Mouse (Mus musculus) embryonic facial prominence, embryonic 13.5 days (tissue): Measurements from ENCODE around the gene Myoz1. TPM values are rescaled to one million over a fixed set of nuclear protein-coding genes. Genes with fewer than 3 reads are reported as not detected.
A peak's percentile ranks its signal among the peaks of the same experiment; 100 is the strongest.

Experiments
- ATAC-seq: fragments of 200-750 bp; cut with Nextera tagmentation; 2 replicates; pipeline ENCODE4 v1.8.0; 2017; ENCODE audit warnings: low read depth; ENCODE audit not compliant: insufficient number of reproducible peaks, insufficient read depth, low FRiP score, low TSS enrichment
- H3K27ac ChIP-seq: fragments of 300-500 bp; sonication (generic); 2 replicates; pipeline ENCODE4 v1.5.1; 2015; ENCODE audit warnings: moderate library complexity, mild to moderate bottlenecking, inconsistent platforms
- H3K27me3 ChIP-seq: fragments of 300-500 bp; sonication (generic); 2 replicates; pipeline ENCODE4 v1.6.1; 2015; ENCODE audit warnings: mild to moderate bottlenecking, inconsistent platforms
- H3K36me3 ChIP-seq: fragments of 300-500 bp; sonication (generic); 2 replicates; pipeline ENCODE4 v1.6.1; 2015; ENCODE audit warnings: mild to moderate bottlenecking, inconsistent platforms
- H3K4me1 ChIP-seq: fragments of 300-500 bp; sonication (generic); 2 replicates; pipeline ENCODE4 v1.6.1; 2015; ENCODE audit warnings: inconsistent platforms
- H3K4me2 ChIP-seq: fragments of 300-500 bp; sonication (generic); 2 replicates; pipeline ENCODE4 v1.6.1; 2015; ENCODE audit warnings: moderate library complexity, mild to moderate bottlenecking, inconsistent platforms
- H3K4me3 ChIP-seq: fragments of 300-500 bp; sonication (generic); 2 replicates; pipeline ENCODE4 v1.5.1; 2015; ENCODE audit warnings: mild to moderate bottlenecking, inconsistent platforms
- H3K9ac ChIP-seq: fragments of 300-500 bp; sonication (generic); 2 replicates; pipeline ENCODE4 v1.6.1; 2015; ENCODE audit warnings: mild to moderate bottlenecking, inconsistent platforms
- H3K9me3 ChIP-seq: fragments of 300-500 bp; sonication (generic); 2 replicates; pipeline ENCODE4 v1.6.1; 2016; ENCODE audit warnings: inconsistent platforms
- WGBS: fragments of 180-500 bp; shearing (Covaris S2); methylation state at CpG from one replicate; pipeline ENCODE4 v1.1.7; 2015; ENCODE audit warnings: mixed read lengths; 5-methylcytosine and 5-hydroxymethylcytosine counted together
- polyA plus RNA-seq: library from polyadenylated mRNA; unstranded; fragments of >200 nt; fragmentation: Nextera tagmentation; extraction: Ambion mirVana; gene quantifications from 2 replicates; pipeline ENCODE4 v1.2.1, GENCODE M21; 2015

Gene Myoz1
- polyA plus RNA-seq, 1 experiment from 2014 or later = 0.62 TPM

GRCm38 (mm10) chr14:20694185-20694883 is 38.0 kb upstream of the Myoz1 start:
- 52% methylated on average over 13 of the region's 13 CpGs for WGBS
- H3K4me1 ChIP-seq = peaks cover 38% of the 10 kb centered on the region
- H3K9me3 ChIP-seq = no peaks in the 10 kb centered on the region
- H3K27ac ChIP-seq = peak overlapping the region; percentile 97
- ATAC-seq = peak; percentile 11; the same call in 1 of the 2 replicates
- H3K36me3 ChIP-seq = peaks cover 60% of the 10 kb centered on the region
- peak overlapping the region; percentile 87 for H3K4me3 ChIP-seq
- peak overlapping the region; percentile 94 for H3K9ac ChIP-seq
- no peaks in the 10 kb centered on the region for H3K27me3 ChIP-seq
- peak overlapping the region; percentile 75 for H3K4me2 ChIP-seq

GRCm38 (mm10) chr14:20693589-20694101 is 37.3 kb upstream of the Myoz1 start:
- H3K36me3 ChIP-seq = peaks cover 65% of the 10 kb centered on the region
- ATAC-seq = no peak
- H3K4me1 ChIP-seq = peaks cover 33% of the 10 kb centered on the region
- no peaks in the 10 kb centered on the region for H3K9me3 ChIP-seq
- no peak overlapping the region for H3K9ac ChIP-seq
- H3K27ac ChIP-seq = no peak overlapping the region
- H3K27me3 ChIP-seq = no peaks in the 10 kb centered on the region
- 92% methylated on average over 10 of the region's 10 CpGs for WGBS
- H3K4me3 ChIP-seq = no peak overlapping the region
- H3K4me2 ChIP-seq = no peak overlapping the region

GRCm38 (mm10) chr14:20691772-20692171 is 35.4 kb upstream of the Myoz1 start:
- ATAC-seq = no peak
- H3K9me3 ChIP-seq = no peaks in the 10 kb centered on the region
- no peak overlapping the region for H3K27ac ChIP-seq
- no peak overlapping the region for H3K4me3 ChIP-seq
- H3K4me1 ChIP-seq = peaks cover 15% of the 10 kb centered on the region
- H3K4me2 ChIP-seq = no peak overlapping the region
- peaks cover 76% of the 10 kb centered on the region for H3K36me3 ChIP-seq
- H3K9ac ChIP-seq = no peak overlapping the region
- no peaks in the 10 kb centered on the region for H3K27me3 ChIP-seq
- 90% methylated on average over 6 of the region's 6 CpGs for WGBS

GRCm38 (mm10) chr14:20689009-20689408 is 32.7 kb upstream of the Myoz1 start:
- no peak overlapping the region for H3K9ac ChIP-seq
- H3K9me3 ChIP-seq = no peaks in the 10 kb centered on the region
- H3K27me3 ChIP-seq = no peaks in the 10 kb centered on the region
- ATAC-seq = no peak
- no peaks in the 10 kb centered on the region for H3K4me1 ChIP-seq
- no peak overlapping the region for H3K27ac ChIP-seq
- H3K4me3 ChIP-seq = no peak overlapping the region
- H3K4me2 ChIP-seq = no peak overlapping the region
- WGBS = 93% methylated on average over 2 of the region's 2 CpGs
- H3K36me3 ChIP-seq = peaks cover 98% of the 10 kb centered on the region

- Histone ChIP-seq H3K9me3 (no peaks in the 10 kb centered on the region), H3K9ac (no peak overlapping the region), H3K36me3 (peaks cover 98% of the 10 kb centered on the region), H3K4me1 (no peaks in the 10 kb centered on the region), H3K27me3 (no peaks in the 10 kb centered on the region), H3K27ac (no peak overlapping the region), H3K4me3 (no peak overlapping the region), H3K4me2 (no peak overlapping the region)
- ATAC-seq = no peak
- 93% methylated on average over 3 of the region's 3 CpGs for WGBS
Measured at GRCm38 (mm10) chr14:20686576-20686975, 30.2 kb upstream of the Myoz1 start.

GRCm38 (mm10) chr14:20682498-20682897 is 26.2 kb upstream of the Myoz1 start:
- whole genome bisulfite sequencing = 73% methylated on average over 3 of the region's 3 CpGs
- Histone ChIP-seq H3K4me1 (no peaks in the 10 kb centered on the region), H3K27me3 (no peaks in the 10 kb centered on the region), H3K36me3 (peaks cover 100% of the 10 kb centered on the region), H3K9me3 (no peaks in the 10 kb centered on the region), H3K4me2 (no peak overlapping the region), H3K4me3 (no peak overlapping the region), H3K27ac (no peak overlapping the region), H3K9ac (no peak overlapping the region)
- ATAC-seq = no peak

- ATAC-seq = no peak
- Histone ChIP-seq H3K4me1 (no peaks in the 10 kb centered on the region), H3K9ac (no peak overlapping the region), H3K4me2 (no peak overlapping the region), H3K27me3 (no peaks in the 10 kb centered on the region), H3K36me3 (peaks cover 99% of the 10 kb centered on the region), H3K4me3 (no peak overlapping the region), H3K27ac (no peak overlapping the region), H3K9me3 (no peaks in the 10 kb centered on the region)
- 89% methylated on average over 2 of the region's 2 CpGs for WGBS
Measured at GRCm38 (mm10) chr14:20681742-20682141, 25.4 kb upstream of the Myoz1 start.

- no peak for ATAC-seq
- no peak overlapping the region for H3K4me2 ChIP-seq
- no peak overlapping the region for H3K4me3 ChIP-seq
- WGBS = 90% methylated on average over 4 of the region's 4 CpGs
- no peak overlapping the region for H3K9ac ChIP-seq
- no peaks in the 10 kb centered on the region for H3K27me3 ChIP-seq
- no peaks in the 10 kb centered on the region for H3K9me3 ChIP-seq
- no peak overlapping the region for H3K27ac ChIP-seq
- H3K4me1 ChIP-seq = peaks cover 12% of the 10 kb centered on the region
- H3K36me3 ChIP-seq = peaks cover 71% of the 10 kb centered on the region
Measured at GRCm38 (mm10) chr14:20677906-20678305, 21.6 kb upstream of the Myoz1 start.

GRCm38 (mm10) chr14:20674064-20674833 is 17.9 kb upstream of the Myoz1 start, which contains the start of gene Sec24c:
TSS of gene Sec24c (plus strand) at chr14:20674308.
- peak within 1 kb of the TSS; percentile 90 for H3K9ac ChIP-seq
- peaks cover 14% of the 10 kb centered on the region for H3K27me3 ChIP-seq
- H3K4me3 ChIP-seq = peak within 1 kb of the TSS; percentile 85
- H3K27ac ChIP-seq = peak within 1 kb of the TSS; percentile 95
- peak; percentile 93 for ATAC-seq
- H3K9me3 ChIP-seq = no peaks in the 10 kb centered on the region
- 0% methylated on average over 43 of the region's 43 CpGs for WGBS
- peaks cover 12% of the 10 kb centered on the region for H3K4me1 ChIP-seq
- H3K36me3 ChIP-seq = peaks cover 35% of the 10 kb centered on the region
- H3K4me2 ChIP-seq = peak within 1 kb of the TSS; percentile 80

- H3K27me3 ChIP-seq = peaks cover 19% of the 10 kb centered on the region
- peak overlapping the region; percentile 85 for H3K4me3 ChIP-seq
- peak overlapping the region; percentile 95 for H3K27ac ChIP-seq
- H3K9me3 ChIP-seq = no peaks in the 10 kb centered on the region
- H3K9ac ChIP-seq = peak overlapping the region; percentile 61; the same call in 1 of the 2 replicates
- peaks cover 12% of the 10 kb centered on the region for H3K4me1 ChIP-seq
- WGBS = 11% methylated on average over 13 of the region's 13 CpGs
- H3K36me3 ChIP-seq = peaks cover 29% of the 10 kb centered on the region
- ATAC-seq = no peak
- peak overlapping the region; percentile 80 for H3K4me2 ChIP-seq
Measured at GRCm38 (mm10) chr14:20673735-20674063, 17.4 kb upstream of the Myoz1 start.

GRCm38 (mm10) chr14:20672990-20673389 is 16.6 kb upstream of the Myoz1 start:
- H3K4me2 ChIP-seq = peak overlapping the region; percentile 80
- H3K27me3 ChIP-seq = peaks cover 21% of the 10 kb centered on the region
- H3K9ac ChIP-seq = no peak overlapping the region
- H3K9me3 ChIP-seq = no peaks in the 10 kb centered on the region
- peaks cover 22% of the 10 kb centered on the region for H3K36me3 ChIP-seq
- WGBS = 88% methylated on average over 2 of the region's 2 CpGs
- no peak for ATAC-seq
- H3K4me3 ChIP-seq = no peak overlapping the region
- no peak overlapping the region; the same call in 1 of the 2 replicates for H3K27ac ChIP-seq
- peaks cover 12% of the 10 kb centered on the region for H3K4me1 ChIP-seq
